Mouse (Mus musculus) CH12.LX (cell line): ENCODE measurements around the gene Prkcq. TPM values are rescaled to one million over a fixed set of nuclear protein-coding genes. Genes with fewer than 3 reads are reported as not detected.

Source experiments
- DNase-seq: peaks from one replicate; pipeline ENCODE4 v3.0.0-alpha.2; 2013; ENCODE audit errors: extremely low read depth
- H3K27ac ChIP-seq: 2 replicates; pipeline ENCODE4 v1.5.1; 2012; ENCODE audit warnings: low read depth, mild to moderate bottlenecking, control low read depth, moderate library complexity; ENCODE audit not compliant: insufficient read depth
- H3K27me3 ChIP-seq: replicated peaks from 2 replicates; pipeline ENCODE3; 2012; ENCODE audit warnings: inconsistent platforms
- H3K36me3 ChIP-seq, 2 experiments: replicated peaks in 1 of 2; 2 replicates each; pipeline versions ENCODE3 to v1.6.1; 2012; ENCODE audit warnings: inconsistent platforms in 1 of 2, low read length in 1 of 2, mild to moderate bottlenecking in 1 of 2, mixed read lengths in 1 of 2, moderate library complexity in 1 of 2; ENCODE audit not compliant: control insufficient read depth in 1 of 2, insufficient read depth in 1 of 2
- H3K4me1 ChIP-seq, 2 experiments: 2 replicates each; pipeline ENCODE4 v1.6.1; 2012; ENCODE audit warnings: inconsistent platforms in 1 of 2, moderate library complexity in 1 of 2; ENCODE audit not compliant: insufficient read depth in 2 of 2, control insufficient read depth in 1 of 2
- H3K4me2 ChIP-seq: 2 replicates; pipeline ENCODE4 v1.6.1; 2012; ENCODE audit warnings: low read depth, mild to moderate bottlenecking, control low read depth; ENCODE audit not compliant: poor library complexity, insufficient read depth, severe bottlenecking
- H3K4me3 ChIP-seq, 3 experiments: fragments of 150-350 bp in 1 of 3; sonication (generic) in 1 of 3; replicated peaks in 1 of 3; 2 replicates each; pipeline versions ENCODE3 to v1.5.1; 2011 to 2012; ENCODE audit warnings: low read depth in 2 of 3, low read length in 2 of 3, mild to moderate bottlenecking in 2 of 3, moderate library complexity in 2 of 3, control low read depth in 1 of 3, improper control_type of control experiment in 1 of 3, inconsistent platforms in 1 of 3, mixed read lengths in 1 of 3; ENCODE audit not compliant: poor library complexity in 1 of 3
- H3K79me2 ChIP-seq: replicated peaks from 2 replicates; pipeline ENCODE4 v1.6.1; 2012; ENCODE audit warnings: mild to moderate bottlenecking, moderate library complexity; ENCODE audit not compliant: control insufficient read depth, poor library complexity, insufficient read depth, severe bottlenecking; ENCODE audit errors: extremely low read depth
- H3K9ac ChIP-seq: 2 replicates; pipeline ENCODE4 v1.6.1; 2012; ENCODE audit warnings: low read depth, mild to moderate bottlenecking, control low read depth, moderate library complexity; ENCODE audit not compliant: insufficient read depth
- H3K9me3 ChIP-seq: replicated peaks from 2 replicates; pipeline ENCODE3; 2012; ENCODE audit warnings: low read length, inconsistent platforms, mixed read lengths
- BHLHE40 ChIP-seq: IDR thresholded peaks from 2 replicates; pipeline ENCODE4 v1.6.1; 2011; ENCODE audit warnings: mild to moderate bottlenecking, low read depth, low read length, improper control_type of control experiment
- E2F4 ChIP-seq: IDR thresholded peaks from 2 replicates; pipeline ENCODE4 v1.6.1; 2011; ENCODE audit warnings: low read depth, low read length, improper control_type of control experiment; ENCODE audit not compliant: insufficient replicate concordance
- EP300 ChIP-seq: IDR thresholded peaks from 2 replicates; pipeline ENCODE4 v1.6.1; 2011; ENCODE audit warnings: low read length, improper control_type of control experiment
- GABPA ChIP-seq: IDR thresholded peaks from 2 replicates; pipeline ENCODE4 v1.6.1; 2012; ENCODE audit warnings: low read depth, low read length, improper control_type of control experiment, inconsistent platforms; ENCODE audit not compliant: insufficient replicate concordance
- HCFC1 ChIP-seq: IDR thresholded peaks from 2 replicates; pipeline ENCODE4 v1.6.1; 2012; ENCODE audit warnings: low read depth, mild to moderate bottlenecking, inconsistent platforms, low read length, improper control_type of control experiment
- IRF4 ChIP-seq: IDR thresholded peaks from 2 replicates; pipeline ENCODE4 v1.6.1; 2014; ENCODE audit warnings: low read depth, mild to moderate bottlenecking, inconsistent platforms, low read length, improper control_type of control experiment
- JUN ChIP-seq: IDR thresholded peaks from 2 replicates; pipeline ENCODE4 v1.6.1; 2011; ENCODE audit warnings: low read depth, mild to moderate bottlenecking, low read length, improper control_type of control experiment, moderate library complexity; ENCODE audit not compliant: insufficient read depth
- JUND ChIP-seq: conservative IDR thresholded peaks from 2 replicates; pipeline ENCODE4 v1.6.1; 2011; ENCODE audit warnings: low read depth, low read length, improper control_type of control experiment
- MAZ ChIP-seq: IDR thresholded peaks from 2 replicates; pipeline ENCODE4 v1.6.1; 2012; ENCODE audit warnings: low read depth, mild to moderate bottlenecking, inconsistent platforms, low read length, improper control_type of control experiment, moderate library complexity
- MEF2A ChIP-seq: IDR thresholded peaks from 2 replicates; pipeline ENCODE4 v1.6.1; 2014; ENCODE audit warnings: low read depth, mild to moderate bottlenecking, inconsistent platforms, low read length, improper control_type of control experiment, borderline replicate concordance
- MYC ChIP-seq: IDR thresholded peaks from 2 replicates; pipeline ENCODE4 v1.6.1; 2011; ENCODE audit warnings: low read depth, mild to moderate bottlenecking, improper control_type of control experiment, low read length
- NELFE ChIP-seq: IDR thresholded peaks from 2 replicates; pipeline ENCODE4 v1.6.1; 2011; ENCODE audit warnings: low read depth, low read length, improper control_type of control experiment
- NRF1 ChIP-seq: IDR thresholded peaks from 2 replicates; pipeline ENCODE4 v1.6.1; 2014; ENCODE audit warnings: low read depth, mild to moderate bottlenecking, inconsistent platforms, low read length, improper control_type of control experiment, moderate library complexity
- POLR2A ChIP-seq: IDR thresholded peaks from 2 replicates; pipeline ENCODE4 v1.6.1; 2011; ENCODE audit warnings: low read depth, mild to moderate bottlenecking, improper control_type of control experiment, low read length
- POLR2AphosphoS2 ChIP-seq: IDR thresholded peaks from 2 replicates; pipeline ENCODE4 v1.6.1; 2011; ENCODE audit warnings: low read depth, low read length, improper control_type of control experiment
- RAD21 ChIP-seq: IDR thresholded peaks from 2 replicates; pipeline ENCODE4 v1.6.1; 2011; ENCODE audit warnings: low read depth, mild to moderate bottlenecking, low read length, improper control_type of control experiment, moderate library complexity
- TBP ChIP-seq: conservative IDR thresholded peaks from 2 replicates; pipeline ENCODE4 v1.6.1; 2011; ENCODE audit warnings: low read depth, low read length, improper control_type of control experiment
- USF1 ChIP-seq: IDR thresholded peaks from 2 replicates; pipeline ENCODE4 v1.6.1; 2014; ENCODE audit warnings: low read depth, mild to moderate bottlenecking, inconsistent platforms, low read length, improper control_type of control experiment
- USF2 ChIP-seq: conservative IDR thresholded peaks from 2 replicates; pipeline ENCODE4 v1.6.1; 2011; ENCODE audit warnings: low read depth, low read length, improper control_type of control experiment
- ZC3H11A ChIP-seq: IDR thresholded peaks from 2 replicates; pipeline ENCODE4 v1.6.1; 2012; ENCODE audit warnings: low read depth, mild to moderate bottlenecking, inconsistent platforms, low read length, improper control_type of control experiment
- ZMIZ1 ChIP-seq: IDR thresholded peaks from 2 replicates; pipeline ENCODE4 v1.6.1; 2012; ENCODE audit warnings: low read depth, mild to moderate bottlenecking, inconsistent platforms, low read length, improper control_type of control experiment
- ZNF384 ChIP-seq: IDR thresholded peaks from 2 replicates; pipeline ENCODE4 v1.6.1; 2012; ENCODE audit warnings: low read depth, low read length, improper control_type of control experiment, inconsistent platforms
- dilution Hi-C: fragments of 300-500 bp; cut with MboI; formaldehyde crosslinking; loops from 2 replicates; pipeline ENCODE4 v1.14.3; 2020; ENCODE audit warnings: low sequenced_read_pairs; ENCODE audit not compliant: extremely low pct_unique_long_range_greater_than_20kb, extremely low pct_ligation_motif_present
- in situ Hi-C: fragments of 300-500 bp; cut with MboI; formaldehyde crosslinking; loops from 3 replicates; pipeline ENCODE4 v1.14.3; 2019; ENCODE audit warnings: low sequenced_read_pairs, low pct_ligation_motif_present, low pct_unique_long_range_greater_than_20kb, mixed read lengths
- polyA plus RNA-seq: library from polyadenylated mRNA; unstranded; fragments of >175 nt; gene quantifications from 2 replicates; pipeline ENCODE4 v1.2.1, GENCODE M21; 2012; ENCODE audit warnings: low read depth; ENCODE audit not compliant: insufficient read length
- total RNA-seq, 2 experiments: library from RNA; depleted of rRNA; stranded (reverse); fragments of 300-350 nt in 1 of 2; fragments of >200 nt in 1 of 2; gene quantifications; 2 replicates each; pipeline ENCODE4 v1.2.3; 2012 to 2014

Gene Prkcq
- total and polyA plus RNA-seq, 3 experiments, result not detected

- Histone ChIP-seq H3K4me1 (peaks cover 0 to 6% of the 10 kb centered on the region in 2 experiments; a peak in 1 of 4 replicates), H3K79me2 (no peaks in the 10 kb centered on the region), H3K27me3 (no peaks in the 10 kb centered on the region), H3K4me3 (no peak overlapping the region), H3K36me3 (no peaks in the 10 kb centered on the region), H3K27ac (no peak overlapping the region), H3K4me2 (no peak overlapping the region), H3K9me3 (no peaks in the 10 kb centered on the region), H3K9ac (no peak overlapping the region)
- TF ChIP-seq ZC3H11A, result no peak
- no peak for TF ChIP-seq JUND
- TF ChIP-seq POLR2A, result no peak
- no peak for TF ChIP-seq BHLHE40
- no peak for TF ChIP-seq HCFC1
- TF ChIP-seq NELFE, result no peak
- no peak for TF ChIP-seq USF1
- no peak for TF ChIP-seq JUN
- no peak for TF ChIP-seq GABPA
- no peak for TF ChIP-seq NRF1
- no peak for TF ChIP-seq IRF4
- no peak for TF ChIP-seq MYC
- TF ChIP-seq POLR2AphosphoS2, result no peak
- TF ChIP-seq USF2, result no peak
- TF ChIP-seq TBP, result no peak
- TF ChIP-seq MAZ, result no peak
- TF ChIP-seq ZMIZ1, result no peak
- TF ChIP-seq MEF2A, result no peak
- TF ChIP-seq E2F4, result no peak
- in situ Hi-C loops, result no loop called here
- no peak for DNase-seq
- dilution Hi-C loops, result no loop called here
These were observed 53.6 kb downstream of the Prkcq start for GRCm38 (mm10) chr2:11225485-11225876.

GRCm38 (mm10) chr2:11226555-11226954, 54.6 kb downstream of the Prkcq start:
- H3K4me3 ChIP-seq, result no peak overlapping the region
- in situ Hi-C loops (no loop called here), dilution Hi-C loops (no loop called here)
- H3K4me2 ChIP-seq, result no peak overlapping the region
- H3K36me3 ChIP-seq, result no peaks in the 10 kb centered on the region
- no peak for DNase-seq
- no peaks in the 10 kb centered on the region for H3K27me3 ChIP-seq
- no peaks in the 10 kb centered on the region for H3K9me3 ChIP-seq
- no peaks in the 10 kb centered on the region for H3K79me2 ChIP-seq
- peaks cover 0 to 6% of the 10 kb centered on the region in 2 experiments; a peak in 1 of 4 replicates for H3K4me1 ChIP-seq
- no peak overlapping the region for H3K27ac ChIP-seq
- no peak overlapping the region for H3K9ac ChIP-seq
- no peak for TF ChIP-seq EP300
- TF ChIP-seq RAD21, result no peak
- TF ChIP-seq ZNF384, result no peak
- TF ChIP-seq, all 38 proteins: peak for 0
